Mouse (Mus musculus): ENCODE results near the gene Vav2.

Vav2 gene

DNA sequence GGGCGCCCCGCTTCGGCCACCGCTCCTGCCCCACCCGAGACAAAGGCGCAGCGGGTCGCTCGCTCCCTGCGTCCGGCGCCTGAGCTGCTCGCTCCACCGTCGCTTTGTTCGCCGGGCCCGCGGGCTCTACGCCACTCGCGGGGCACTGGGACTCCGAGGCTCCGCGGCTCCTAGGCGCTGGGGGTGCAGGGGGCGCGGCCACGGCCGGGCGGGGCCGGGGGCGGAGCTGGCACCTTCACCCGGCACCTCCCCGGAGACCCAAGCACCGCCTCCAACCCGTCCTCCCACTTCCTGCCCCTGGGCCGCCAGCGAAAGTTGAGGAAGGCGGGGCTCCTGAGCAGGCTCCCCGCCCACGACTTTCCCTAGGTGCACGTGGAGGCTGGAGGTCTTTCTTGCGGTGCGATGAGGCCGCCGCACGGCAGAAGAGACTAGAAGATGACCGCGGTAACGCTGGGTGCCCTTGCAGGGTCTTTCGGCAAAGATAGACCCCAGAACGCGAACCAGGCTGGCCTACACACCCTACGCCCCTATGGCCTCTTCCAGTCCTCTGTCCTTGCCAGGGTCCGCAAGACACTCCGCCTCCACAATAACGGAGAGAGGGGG is at the start of gene Vav2:
Gene Vav2 (minus strand): TSS at position 179 of the 603 bp plus-strand sequence.
- peak; percentile 94 for DNase-seq (ENCODE audit: low spot score)

DNA sequence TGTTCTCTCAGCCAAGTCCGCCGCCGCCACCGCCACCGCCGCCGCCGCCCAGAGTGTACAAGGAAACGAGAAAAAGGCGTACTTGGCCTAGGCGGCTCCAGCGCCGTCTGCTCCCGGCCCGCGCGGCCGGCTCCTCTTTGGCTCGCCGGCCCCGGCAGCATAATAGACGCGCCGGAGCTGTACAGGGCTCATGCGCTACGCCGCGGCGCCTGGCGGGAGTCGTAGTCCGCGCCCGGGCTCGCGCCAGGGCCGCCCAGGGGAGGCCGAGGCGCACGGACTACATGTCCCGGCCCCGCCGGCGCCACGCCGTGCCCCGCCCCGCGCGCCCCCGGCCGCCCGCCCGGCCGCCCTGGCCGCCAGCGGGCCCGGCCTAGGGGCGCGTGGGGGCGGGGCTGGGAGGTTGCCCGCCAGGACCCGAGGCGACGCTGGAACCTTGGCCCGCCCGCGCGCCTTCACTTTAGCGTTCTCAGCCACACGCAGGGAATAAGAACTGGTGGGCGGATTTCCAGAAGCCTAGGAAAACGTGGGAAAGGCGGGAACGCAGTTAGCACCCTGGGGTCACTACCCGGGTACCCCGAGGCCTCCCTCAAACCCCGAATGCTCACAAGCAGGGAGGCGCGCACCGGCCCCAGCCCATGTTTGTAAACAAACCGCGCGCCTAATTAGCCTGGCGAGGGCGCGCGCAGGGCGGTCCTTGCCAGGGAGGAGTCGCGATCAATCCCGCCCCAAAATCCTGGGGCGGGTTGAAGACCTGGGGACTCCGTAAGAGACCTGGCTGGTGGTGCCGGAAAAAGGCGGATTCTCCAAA is 48.9 kb upstream of the Vav2 start:
- peak; percentile 89 for DNase-seq (ENCODE audit: low spot score)

DNA sequence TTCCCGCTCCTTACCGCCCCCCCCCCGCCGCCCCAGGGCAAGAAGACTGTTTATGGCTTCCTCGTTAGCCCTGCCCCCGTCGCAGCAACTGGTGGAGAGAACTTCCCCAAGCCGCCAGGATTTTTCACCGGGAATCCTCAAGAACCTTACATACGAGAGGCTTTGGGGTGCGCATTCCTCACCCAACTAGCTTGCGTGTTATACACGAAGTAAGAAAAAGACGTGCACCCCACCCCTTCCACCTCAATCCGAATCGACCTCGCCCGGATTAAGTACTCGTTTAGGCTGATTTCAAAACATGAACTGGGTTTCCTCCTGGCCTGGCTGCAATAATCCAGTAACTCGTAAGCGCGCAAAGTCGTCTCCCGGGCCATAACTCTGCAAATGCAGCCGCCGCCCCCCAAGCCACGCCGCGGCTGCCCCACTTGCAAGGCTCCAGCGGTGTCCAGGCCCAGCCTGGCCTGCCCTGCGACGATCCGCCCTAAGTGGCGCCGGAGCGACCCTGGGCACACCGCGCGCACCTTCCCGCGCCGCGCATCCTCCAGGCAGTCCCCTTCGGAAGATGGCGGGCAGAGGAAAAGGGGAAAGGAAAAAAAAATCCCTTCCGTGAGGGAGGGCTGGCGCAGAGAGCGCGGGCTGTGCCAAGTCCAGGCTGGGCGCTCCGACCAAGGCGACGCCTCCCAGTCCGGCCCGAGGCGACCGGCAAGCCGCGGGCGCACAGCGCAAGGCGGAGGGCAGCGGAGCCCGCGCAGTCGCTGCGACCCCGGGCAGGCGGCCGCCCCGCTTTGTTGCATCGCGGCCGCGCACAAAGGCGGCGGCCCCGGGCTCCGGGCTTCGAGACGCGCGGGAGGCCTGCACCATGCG is 48.0 kb upstream of the Vav2 start:
- peak; percentile 30 for DNase-seq (ENCODE audit: low spot score)

DNA sequence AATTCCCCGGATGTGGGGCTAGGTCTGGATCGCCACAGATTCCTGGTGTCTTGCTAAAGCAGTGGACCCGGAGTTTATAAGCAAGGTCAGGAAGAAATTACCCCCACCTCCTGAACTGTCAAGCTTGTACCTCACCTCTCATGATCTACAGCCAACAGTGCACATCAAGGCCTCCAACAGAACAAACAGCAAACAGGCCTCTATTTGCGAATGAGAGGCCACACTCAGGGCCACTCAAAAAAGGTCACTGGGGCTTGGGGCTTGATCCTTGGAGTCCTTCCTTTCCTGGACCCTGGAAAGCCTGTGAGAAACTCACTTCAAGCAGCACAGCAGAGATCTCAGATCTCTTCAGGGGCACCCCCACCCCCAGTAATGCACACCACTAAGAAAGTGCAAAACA is 47.1 kb upstream of the Vav2 start:
- DNase-seq (ENCODE audit: low spot score), result no peak

DNA sequence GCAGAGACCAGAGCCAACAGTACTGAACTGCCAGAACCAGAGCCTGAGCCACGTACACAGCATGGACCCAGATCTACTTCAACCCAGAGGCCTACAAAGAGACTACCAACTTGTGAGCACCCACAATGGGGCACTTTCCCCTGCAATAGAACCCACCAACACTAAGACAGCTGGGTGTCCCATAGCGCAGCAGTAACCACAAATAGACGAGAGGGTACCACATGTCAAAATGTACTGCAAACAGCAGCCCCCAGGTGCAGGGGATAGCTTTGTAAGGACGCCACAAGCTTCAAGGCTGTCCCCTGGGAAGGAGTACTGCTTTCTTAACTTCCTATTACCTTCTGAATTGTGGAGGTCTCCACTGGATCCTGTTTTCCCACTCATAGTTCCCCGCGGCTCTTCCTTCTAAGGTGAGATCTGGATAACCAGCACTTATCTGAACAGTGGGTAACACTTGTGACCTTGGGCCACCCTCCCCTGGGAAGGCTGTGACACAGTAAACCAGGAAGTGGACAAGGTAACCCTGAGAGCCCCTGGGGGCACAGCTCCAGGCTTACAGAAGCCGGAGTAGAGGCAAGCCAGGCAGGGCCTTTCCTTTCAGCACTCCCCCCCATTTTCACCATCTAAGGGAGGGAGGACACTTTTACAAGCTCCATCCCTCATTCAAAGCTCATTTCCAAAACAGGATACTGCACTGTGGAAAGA is 46.4 kb upstream of the Vav2 start:
- no peak for DNase-seq (ENCODE audit: low spot score)

DNA sequence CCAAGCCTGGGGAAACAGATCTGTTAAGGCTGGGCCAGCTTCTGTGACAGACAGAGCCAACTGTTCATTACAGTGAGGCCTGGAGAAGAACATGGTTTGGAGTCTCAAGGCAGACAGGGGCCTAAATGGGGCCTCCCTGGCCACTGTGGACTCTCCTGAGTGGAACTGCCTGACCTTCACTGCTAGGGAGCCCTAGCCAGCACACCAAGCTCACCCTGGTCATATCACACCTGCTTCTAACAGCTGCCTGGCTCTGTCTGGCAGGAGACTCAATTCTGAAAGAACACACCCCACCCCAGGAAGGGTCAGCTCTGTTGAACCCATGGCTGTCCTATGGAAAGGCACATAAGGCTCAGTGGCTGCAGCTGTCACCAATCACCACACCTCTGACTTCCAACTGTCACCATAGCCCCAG is 44.3 kb upstream of the Vav2 start:
- no peak for DNase-seq (ENCODE audit: low spot score)

DNA sequence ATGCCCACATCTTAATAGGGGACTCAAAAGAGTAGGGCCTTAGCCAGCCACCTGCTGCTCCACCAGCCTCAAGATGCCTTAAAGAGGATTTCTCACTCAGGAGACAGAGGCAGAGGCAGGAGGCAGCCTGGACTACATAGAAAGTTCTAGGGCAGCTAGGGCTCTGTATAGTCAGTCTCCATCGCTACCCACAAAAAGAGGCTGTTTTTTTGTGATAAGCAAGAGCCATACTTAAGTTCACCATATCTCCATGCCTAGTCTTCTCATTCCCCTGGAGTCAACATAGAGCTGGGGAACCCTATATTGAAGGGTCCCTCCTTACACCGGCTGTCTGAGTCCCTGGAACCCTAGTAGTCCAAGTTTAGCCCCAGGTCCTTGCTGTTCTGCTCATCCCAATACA is 43.7 kb upstream of the Vav2 start:
- no peak for DNase-seq (ENCODE audit: low spot score)

DNA sequence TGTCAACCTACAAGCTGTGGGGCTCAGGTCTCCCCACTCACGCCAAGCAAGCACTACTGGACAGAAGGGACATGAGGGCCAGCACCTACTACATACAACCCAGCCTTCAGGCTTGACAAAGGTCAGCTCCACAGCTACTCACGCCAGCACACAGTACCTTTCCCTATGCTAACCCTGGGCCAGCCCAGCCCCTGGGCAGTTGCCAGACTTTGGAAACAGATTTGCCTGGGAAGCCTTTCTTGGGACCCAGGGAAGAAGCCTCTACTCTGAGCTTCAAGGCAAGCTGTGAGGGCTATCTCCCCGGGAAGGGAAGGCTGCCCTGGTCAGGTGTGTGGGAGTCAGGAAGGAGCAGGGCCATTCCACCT is 43.1 kb upstream of the Vav2 start:
- DNase-seq (ENCODE audit: low spot score), result no peak

DNA sequence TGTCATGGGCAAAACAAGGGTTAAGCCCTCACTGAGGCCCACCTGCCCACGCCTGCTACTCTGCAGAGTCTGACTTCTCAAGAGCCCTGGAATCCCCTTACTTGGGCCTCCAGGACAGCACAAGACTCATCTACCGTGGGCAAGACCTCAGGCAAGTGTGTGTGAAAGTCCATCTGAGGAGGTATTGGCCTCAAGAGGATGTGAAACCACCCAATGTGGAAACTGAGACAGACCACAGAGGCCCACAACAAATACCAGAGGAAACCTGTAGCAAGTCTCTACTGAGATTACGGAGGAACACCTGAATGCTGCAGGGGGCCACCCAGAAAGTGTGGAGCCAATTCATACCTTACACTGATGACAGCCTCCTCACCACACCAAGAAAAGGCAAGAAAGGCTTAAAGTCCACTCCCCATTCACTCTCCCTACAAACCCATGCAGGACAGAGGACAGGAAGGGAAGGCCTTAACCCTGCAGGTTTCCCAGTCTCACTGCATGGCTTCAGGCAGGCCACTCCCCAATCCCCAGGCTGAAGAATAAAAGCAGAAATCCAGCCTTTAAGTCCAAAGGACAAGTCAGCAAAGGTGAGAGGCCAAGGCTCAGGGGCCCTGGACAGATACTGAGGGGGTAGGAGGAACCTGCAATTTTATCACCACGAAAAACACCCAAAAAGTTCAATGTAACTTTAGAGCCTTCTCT is 42.6 kb upstream of the Vav2 start:
- no peak for DNase-seq (ENCODE audit: low spot score)

DNA sequence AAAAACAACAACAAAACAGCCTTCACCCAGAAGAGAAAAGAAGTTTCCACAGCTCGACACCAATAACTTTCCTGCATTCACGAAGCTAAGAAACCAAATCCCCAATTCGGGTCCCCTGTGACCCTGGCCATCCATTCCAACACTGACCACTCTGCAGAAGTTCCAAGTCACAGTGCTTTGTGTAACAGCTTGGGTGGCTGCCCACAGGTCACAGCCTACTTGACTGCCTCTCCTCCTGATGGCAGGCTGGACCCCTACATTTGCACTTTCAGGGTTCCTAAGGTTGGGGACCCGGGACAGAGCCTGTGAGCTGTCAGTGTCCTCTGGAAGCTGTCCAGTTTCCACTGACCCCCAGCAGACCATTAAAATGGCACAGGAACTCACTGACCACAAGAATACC is 36.1 kb upstream of the Vav2 start:
- no peak for DNase-seq (ENCODE audit: low spot score)

DNA sequence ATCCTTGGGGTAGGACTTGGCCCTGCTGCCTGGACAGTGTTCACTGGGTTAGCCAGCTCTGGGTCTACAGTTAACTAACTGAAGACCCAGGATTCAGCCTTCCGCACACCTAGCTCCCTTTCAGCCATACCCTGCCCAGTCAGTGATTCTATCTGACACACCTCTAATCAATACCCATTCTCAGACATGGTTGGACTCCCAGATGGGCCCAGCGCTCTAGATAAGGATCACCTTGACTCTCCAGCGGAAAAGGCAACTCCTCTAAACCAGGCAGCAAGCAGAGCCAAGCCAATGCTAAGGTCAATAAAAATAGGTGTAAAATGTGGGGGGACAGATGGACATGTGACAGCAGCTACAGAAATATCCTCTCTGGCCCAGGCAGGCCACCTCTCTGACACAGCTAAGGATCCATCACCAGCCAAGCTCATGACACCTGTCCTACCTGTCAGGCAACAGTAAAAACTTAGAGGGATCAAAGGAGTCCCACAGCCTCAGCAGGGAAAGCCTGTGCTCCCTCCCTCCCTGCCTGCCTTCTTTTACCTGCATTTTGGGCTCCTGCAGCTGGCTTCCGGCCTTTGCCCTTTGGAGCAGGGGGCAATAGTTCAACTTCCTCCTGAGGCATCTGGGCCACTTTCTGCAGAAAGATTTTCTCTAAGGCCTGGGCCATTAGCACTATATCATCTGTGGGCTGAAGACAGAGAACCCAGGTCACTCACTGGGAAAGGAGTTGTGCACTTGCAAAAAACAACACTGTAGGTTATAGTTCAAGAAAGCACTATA is 35.2 kb upstream of the Vav2 start:
- DNase-seq (ENCODE audit: low spot score), result no peak

DNA sequence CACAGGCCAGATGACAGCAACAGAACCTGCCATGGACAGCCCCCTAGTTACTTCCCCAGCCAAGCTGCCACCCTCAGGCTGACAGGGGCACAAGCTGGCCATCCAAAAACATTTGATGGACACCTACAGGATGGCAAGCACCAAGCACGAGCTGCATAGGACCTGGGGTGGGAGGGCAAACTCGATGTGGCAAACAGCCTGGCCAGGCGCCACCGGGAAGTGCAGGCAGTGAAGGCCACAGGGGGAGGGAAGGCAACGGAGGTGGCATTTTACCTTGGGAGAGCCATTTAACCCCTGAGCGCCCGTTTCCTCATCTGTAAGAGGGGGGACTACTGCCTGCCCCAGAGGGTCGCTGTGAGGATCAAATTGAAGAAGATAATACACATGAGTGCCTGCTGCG is 33.8 kb upstream of the Vav2 start:
- DNase-seq (ENCODE audit: low spot score), result no peak

DNA sequence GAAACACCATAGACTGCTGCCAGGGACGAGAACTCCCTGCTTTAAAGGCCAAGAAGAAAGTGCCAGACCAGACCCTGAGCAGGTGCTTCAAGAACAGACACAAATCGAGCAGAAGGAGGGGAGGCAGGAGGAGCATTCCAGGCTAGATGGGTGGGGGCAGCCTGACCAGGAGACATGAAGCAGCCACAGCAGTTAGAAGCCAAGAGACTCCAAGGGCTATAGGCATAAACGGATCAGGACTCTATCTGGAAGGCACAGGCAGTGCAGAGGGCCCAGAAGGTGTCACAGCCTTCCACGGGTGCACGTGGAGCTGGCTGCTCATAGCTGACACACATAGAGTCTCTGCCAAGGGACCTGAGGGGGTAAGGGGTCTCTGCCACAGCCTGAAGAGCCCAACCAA is 33.3 kb upstream of the Vav2 start:
- DNase-seq (ENCODE audit: low spot score), result no peak

DNA sequence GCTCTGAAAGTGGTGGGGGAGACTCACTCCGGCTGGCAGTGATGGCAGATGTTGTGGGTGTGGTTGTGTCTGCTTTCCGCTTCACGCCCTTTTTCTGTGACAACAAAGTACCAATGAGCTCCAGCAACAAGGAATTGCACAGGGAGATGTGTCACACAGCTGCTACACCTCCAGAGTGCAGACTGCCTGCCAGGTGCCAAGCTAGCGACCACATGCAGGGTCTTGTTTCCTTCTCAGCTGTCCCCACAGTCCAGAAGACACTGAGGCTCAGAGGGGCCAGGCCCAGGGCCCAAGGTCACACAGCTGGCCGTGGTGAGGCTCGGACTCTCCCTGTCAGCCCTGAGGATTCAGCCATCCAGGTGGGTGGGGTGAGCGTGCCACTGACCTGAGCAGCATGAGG is 32.9 kb upstream of the Vav2 start:
- no peak for DNase-seq (ENCODE audit: low spot score)

DNA sequence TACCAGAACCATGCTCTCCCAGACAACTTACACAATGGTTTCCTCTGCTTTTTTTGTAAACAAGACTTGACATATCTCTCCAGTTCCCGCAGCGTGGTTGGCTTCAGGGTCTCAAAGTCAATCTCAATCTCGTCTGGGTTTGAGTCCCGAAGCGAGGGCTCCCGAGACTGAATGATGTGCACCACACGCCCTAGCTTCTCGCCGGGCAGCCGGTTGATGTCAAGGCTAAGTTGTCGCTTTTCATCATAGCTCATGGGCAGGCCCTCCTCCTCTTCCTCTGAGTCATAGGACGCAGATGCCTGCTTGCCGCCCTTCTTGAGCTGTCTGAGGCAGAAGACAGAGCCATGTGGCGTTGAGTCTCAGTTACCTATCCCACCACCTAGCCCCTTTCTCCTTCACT is 23.4 kb upstream of the Vav2 start:
- DNase-seq (ENCODE audit: low spot score), result no peak

DNA sequence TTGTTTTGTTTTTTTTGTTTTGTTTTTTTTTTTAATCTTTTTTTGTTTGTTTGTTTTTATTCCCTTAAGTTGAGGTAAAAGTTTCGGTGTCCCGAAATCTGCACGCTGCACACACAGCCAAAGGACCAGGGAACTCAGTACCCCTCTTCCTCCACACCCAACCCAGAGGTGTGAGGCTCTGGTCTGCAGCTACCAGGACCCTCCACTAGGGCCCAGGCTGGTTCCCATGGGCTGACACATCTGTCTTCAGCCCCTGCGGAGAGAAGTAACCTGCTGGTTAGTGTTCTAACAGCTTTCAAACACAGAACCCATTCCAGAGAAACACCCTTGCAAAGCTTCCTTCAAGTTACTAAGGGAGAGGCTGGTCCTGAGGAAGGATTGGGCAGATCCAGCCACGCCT is 20.9 kb upstream of the Vav2 start:
- no peak for DNase-seq (ENCODE audit: low spot score)

DNA sequence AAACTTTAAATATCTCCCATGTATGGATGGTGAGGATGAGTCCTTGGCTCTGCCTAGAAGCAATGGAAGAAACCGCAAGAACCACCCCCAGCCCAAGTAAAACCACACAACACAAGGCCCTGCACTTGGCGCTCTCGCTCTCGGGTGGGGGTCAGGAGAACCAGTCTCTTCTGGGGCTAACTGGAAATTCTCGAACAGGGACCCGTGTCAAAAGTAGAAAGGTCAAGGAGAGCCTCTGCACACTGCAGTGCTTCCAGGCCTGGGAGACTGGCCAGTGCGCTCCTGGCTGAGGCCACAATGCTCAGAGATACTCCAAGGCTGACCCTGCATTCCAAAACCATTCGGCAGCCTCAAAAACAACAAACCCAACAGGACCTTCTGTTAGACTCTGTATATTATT is 20.0 kb upstream of the Vav2 start:
- no peak for DNase-seq (ENCODE audit: low spot score)

DNA sequence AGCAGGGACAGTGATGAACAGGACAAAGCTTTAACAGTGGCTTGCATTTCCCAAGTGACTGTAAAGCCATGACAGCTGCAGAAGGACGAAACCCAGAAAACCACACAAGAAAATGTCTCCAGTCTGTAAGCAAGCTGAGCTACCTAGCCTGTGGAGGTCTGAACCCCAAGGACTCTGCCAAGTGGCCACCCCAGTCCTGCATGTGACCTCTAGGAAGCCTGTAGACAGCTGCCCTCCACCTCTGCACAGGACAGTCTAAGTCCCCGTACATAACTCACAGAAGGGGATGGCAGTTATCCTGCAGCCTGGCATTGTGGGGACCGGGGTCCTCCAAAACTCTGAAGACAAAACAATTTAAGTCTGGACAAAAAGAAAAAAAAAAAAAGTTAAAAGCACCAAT is 19.1 kb upstream of the Vav2 start:
- no peak for DNase-seq (ENCODE audit: low spot score)

DNA sequence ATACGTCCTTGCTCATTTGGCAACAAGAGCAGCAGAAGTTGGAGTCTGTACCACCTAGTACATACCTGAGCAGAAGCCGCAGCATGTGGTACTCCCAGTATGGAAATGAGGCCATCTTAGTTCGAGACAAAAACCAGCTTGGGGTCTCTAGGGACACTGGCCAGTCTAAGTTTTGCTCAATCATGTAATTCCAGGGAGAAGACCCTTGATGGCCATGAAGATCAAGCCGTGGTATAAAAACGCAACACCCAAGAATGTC is 16.5 kb upstream of the Vav2 start:
- no peak for DNase-seq (ENCODE audit: low spot score)

DNA sequence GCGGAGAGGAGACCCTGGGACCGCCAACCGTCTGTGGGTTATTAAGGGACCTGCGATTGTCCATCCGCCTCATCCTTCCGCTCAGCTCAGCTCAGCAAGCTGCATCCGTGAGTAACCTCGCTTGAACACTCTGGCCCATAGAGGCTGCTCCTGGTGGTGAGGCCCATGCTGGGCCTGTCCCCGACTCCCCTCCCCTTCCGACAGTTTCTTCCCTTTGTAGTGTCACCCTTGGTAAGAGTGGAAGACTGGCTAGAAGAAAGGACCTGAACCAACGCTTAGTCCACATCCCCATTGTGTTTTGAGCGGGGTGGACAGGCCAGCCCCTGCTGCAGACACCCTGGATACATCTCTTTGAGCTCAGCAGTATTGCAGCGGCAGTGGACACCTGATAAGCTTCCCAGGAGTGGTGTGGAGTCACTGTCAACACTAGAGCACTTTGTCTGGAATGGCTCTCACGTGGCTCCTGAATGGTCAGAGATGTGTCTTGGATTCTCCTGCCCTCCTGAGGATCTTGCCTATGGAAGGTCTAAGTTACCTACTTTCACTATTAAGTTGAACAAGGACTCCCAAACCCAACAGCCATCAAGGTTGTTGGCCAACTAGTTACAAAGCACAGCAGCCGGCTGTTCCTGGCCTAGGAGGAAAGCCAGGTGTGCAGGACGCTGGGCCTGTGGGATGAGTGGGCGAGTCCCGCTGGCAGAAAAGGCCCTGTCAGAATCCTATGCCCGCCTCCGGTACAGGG is 16.0 kb upstream of the Vav2 start:
- DNase-seq (ENCODE audit: low spot score), result no peak
